Mouse (Mus musculus) midbrain, embryonic 13.5 days (tissue): ENCODE results near the gene Klhl29. TPM values are rescaled to one million over a fixed set of nuclear protein-coding genes. Genes with fewer than 3 reads are reported as not detected.

Source experiments
- ATAC-seq: fragments of 200-750 bp; cut with Nextera tagmentation; 2 replicates; pipeline ENCODE4 v1.8.0; 2017; ENCODE audit warnings: mild to moderate bottlenecking, moderate TSS enrichment, moderate library complexity
- H3K27ac ChIP-seq: fragments of 300-500 bp; sonication (generic); 2 replicates; pipeline ENCODE4 v1.5.1; 2015; ENCODE audit warnings: inconsistent platforms, mild to moderate bottlenecking, moderate library complexity
- H3K27me3 ChIP-seq: fragments of 300-500 bp; sonication (generic); 2 replicates; pipeline ENCODE4 v1.6.1; 2015; ENCODE audit warnings: mild to moderate bottlenecking, inconsistent platforms
- H3K36me3 ChIP-seq: fragments of 300-500 bp; sonication (generic); 2 replicates; pipeline ENCODE4 v1.6.1; 2015; ENCODE audit warnings: mild to moderate bottlenecking, inconsistent platforms
- H3K4me1 ChIP-seq: fragments of 300-500 bp; sonication (generic); replicated peaks from 2 replicates; pipeline ENCODE4 v1.6.1; 2015; ENCODE audit warnings: inconsistent platforms
- H3K4me2 ChIP-seq: fragments of 300-500 bp; sonication (generic); replicated peaks from 2 replicates; pipeline ENCODE4 v1.6.1; 2015; ENCODE audit warnings: moderate library complexity, mild to moderate bottlenecking, inconsistent platforms
- H3K4me3 ChIP-seq: fragments of 300-500 bp; sonication (generic); replicated peaks from 2 replicates; pipeline ENCODE4 v1.5.1; 2015; ENCODE audit warnings: mild to moderate bottlenecking, inconsistent platforms
- H3K9ac ChIP-seq: fragments of 300-500 bp; sonication (generic); replicated peaks from 2 replicates; pipeline ENCODE4 v1.6.1; 2015; ENCODE audit warnings: mild to moderate bottlenecking, inconsistent platforms
- H3K9me3 ChIP-seq: fragments of 300-500 bp; sonication (generic); 2 replicates; pipeline ENCODE4 v1.6.1; 2016; ENCODE audit warnings: mild to moderate bottlenecking, inconsistent platforms
- WGBS: fragments of 180-500 bp; shearing (Covaris S2); methylation state at CpG from one replicate; pipeline ENCODE4 v1.1.7; 2015; 5-methylcytosine and 5-hydroxymethylcytosine counted together
- polyA plus RNA-seq: library from polyadenylated mRNA; unstranded; fragments of >200 nt; fragmentation: Nextera tagmentation; extraction: Ambion mirVana; gene quantifications from 2 replicates; pipeline ENCODE4 v1.2.1, GENCODE M21; 2015

Gene Klhl29
- polyA plus RNA-seq, 1 experiment from 2014 or later: 4.0 TPM

- no peak overlapping the region for H3K4me2 ChIP-seq
- H3K27me3 ChIP-seq: no peaks in the 10 kb centered on the region
- H3K4me1 ChIP-seq: peaks cover 6% of the 10 kb centered on the region; the same call in 1 of the 2 replicates
- no peak overlapping the region for H3K4me3 ChIP-seq
- H3K9me3 ChIP-seq: no peaks in the 10 kb centered on the region
- no peak for ATAC-seq
- H3K36me3 ChIP-seq: no peaks in the 10 kb centered on the region
- no peak overlapping the region for H3K9ac ChIP-seq
- H3K27ac ChIP-seq: no peak overlapping the region
- WGBS: 99% methylated on average over 3 of the region's 3 CpGs
Observed at GRCm38 (mm10) chr12:5321017-5321416, 54.5 kb downstream of the Klhl29 start.

- no peak overlapping the region for H3K4me2 ChIP-seq
- ATAC-seq: no peak
- H3K36me3 ChIP-seq: no peaks in the 10 kb centered on the region
- no peaks in the 10 kb centered on the region for H3K9me3 ChIP-seq
- peaks cover 6% of the 10 kb centered on the region for H3K4me1 ChIP-seq
- no peaks in the 10 kb centered on the region for H3K27me3 ChIP-seq
- WGBS: 38% methylated on average over 12 of the region's 12 CpGs
- H3K27ac ChIP-seq: no peak overlapping the region
- no peak overlapping the region for H3K9ac ChIP-seq
- no peak overlapping the region for H3K4me3 ChIP-seq
Observed at GRCm38 (mm10) chr12:5319359-5319973, 56.0 kb downstream of the Klhl29 start.

DNA sequence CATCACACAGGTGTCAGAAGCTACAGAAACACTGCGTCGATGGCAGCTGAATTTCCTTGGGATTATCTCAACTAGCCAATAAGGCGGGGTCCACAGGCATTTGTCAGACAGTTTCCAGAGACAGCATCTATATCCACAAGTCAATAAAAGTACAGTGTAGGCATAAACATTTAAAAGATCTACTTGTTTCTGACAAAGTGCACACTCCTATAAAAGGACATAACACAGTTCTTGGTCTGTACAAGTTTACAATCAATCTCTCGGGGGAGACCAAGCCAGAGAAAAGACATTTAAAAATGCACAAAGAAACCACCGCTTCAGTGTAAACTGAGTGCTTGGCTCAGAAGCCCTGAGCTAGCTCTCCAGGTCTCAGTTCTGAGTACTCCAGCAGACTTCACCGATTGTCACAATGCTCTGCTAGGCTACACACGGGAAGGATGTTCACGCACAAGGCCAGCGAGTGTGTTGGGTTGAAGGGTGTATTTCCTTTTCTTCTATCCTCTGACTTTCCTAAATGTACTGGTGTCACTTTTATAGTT, 59.4 kb downstream of the Klhl29 start:
- WGBS: 91% methylated on average over 9 of the region's 9 CpGs

GRCm38 (mm10) chr12:5307923-5308322, 67.6 kb downstream of the Klhl29 start:
- ATAC-seq: no peak
- 94% methylated on average over 2 of the region's 2 CpGs for WGBS

More for the DNA sequence above, 59.4 kb downstream of the Klhl29 start:
- no peak overlapping the region for H3K4me2 ChIP-seq
- no peak overlapping the region for H3K4me3 ChIP-seq
- no peaks in the 10 kb centered on the region for H3K27me3 ChIP-seq
- H3K9ac ChIP-seq: no peak overlapping the region
- H3K4me1 ChIP-seq: peaks cover 10% of the 10 kb centered on the region
- no peak for ATAC-seq
- no peaks in the 10 kb centered on the region for H3K9me3 ChIP-seq
- H3K36me3 ChIP-seq: peaks cover 4% of the 10 kb centered on the region; the same call in 1 of the 2 replicates
- H3K27ac ChIP-seq: no peak overlapping the region

GRCm38 (mm10) chr12:5305466-5305865, 70.0 kb downstream of the Klhl29 start:
- Histone ChIP-seq H3K9me3 (no peaks in the 10 kb centered on the region), H3K36me3 (no peaks in the 10 kb centered on the region), H3K27ac (no peak overlapping the region), H3K4me1 (peaks cover 8% of the 10 kb centered on the region; the same call in 1 of the 2 replicates), H3K4me2 (no peak overlapping the region), H3K9ac (no peak overlapping the region), H3K27me3 (no peaks in the 10 kb centered on the region), H3K4me3 (no peak overlapping the region)
- 76% methylated on average over 1 of the region's 1 CpGs for WGBS
- no peak for ATAC-seq

More at GRCm38 (mm10) chr12:5307923-5308322, 67.6 kb downstream of the Klhl29 start:
- Histone ChIP-seq H3K9me3 (no peaks in the 10 kb centered on the region), H3K27me3 (no peaks in the 10 kb centered on the region), H3K4me3 (no peak overlapping the region), H3K9ac (no peak overlapping the region), H3K4me1 (peaks cover 4% of the 10 kb centered on the region; the same call in 1 of the 2 replicates), H3K4me2 (no peak overlapping the region), H3K36me3 (peaks cover 7% of the 10 kb centered on the region; the same call in 1 of the 2 replicates), H3K27ac (no peak overlapping the region)

GRCm38 (mm10) chr12:5303912-5304311, 71.6 kb downstream of the Klhl29 start:
- H3K36me3 ChIP-seq: no peaks in the 10 kb centered on the region
- H3K9me3 ChIP-seq: no peaks in the 10 kb centered on the region
- H3K4me1 ChIP-seq: peaks cover 8% of the 10 kb centered on the region; the same call in 1 of the 2 replicates
- no peak; the same call in 1 of the 2 replicates for ATAC-seq
- H3K4me2 ChIP-seq: no peak overlapping the region
- H3K9ac ChIP-seq: no peak overlapping the region
- WGBS: 90% methylated on average over 5 of the region's 5 CpGs
- no peak overlapping the region for H3K4me3 ChIP-seq
- H3K27ac ChIP-seq: no peak overlapping the region
- H3K27me3 ChIP-seq: no peaks in the 10 kb centered on the region

GRCm38 (mm10) chr12:5303100-5303499, 72.4 kb downstream of the Klhl29 start:
- Histone ChIP-seq H3K4me2 (no peak overlapping the region), H3K9me3 (no peaks in the 10 kb centered on the region), H3K4me1 (peaks cover 8% of the 10 kb centered on the region; the same call in 1 of the 2 replicates), H3K9ac (no peak overlapping the region), H3K4me3 (no peak overlapping the region), H3K27ac (no peak overlapping the region), H3K27me3 (no peaks in the 10 kb centered on the region), H3K36me3 (no peaks in the 10 kb centered on the region)
- WGBS: 75% methylated on average over 4 of the region's 4 CpGs
- ATAC-seq: peak; percentile 77

GRCm38 (mm10) chr12:5301841-5302240, 73.6 kb downstream of the Klhl29 start:
- no peak for ATAC-seq
- 75% methylated on average over 5 of the region's 5 CpGs for WGBS

DNA sequence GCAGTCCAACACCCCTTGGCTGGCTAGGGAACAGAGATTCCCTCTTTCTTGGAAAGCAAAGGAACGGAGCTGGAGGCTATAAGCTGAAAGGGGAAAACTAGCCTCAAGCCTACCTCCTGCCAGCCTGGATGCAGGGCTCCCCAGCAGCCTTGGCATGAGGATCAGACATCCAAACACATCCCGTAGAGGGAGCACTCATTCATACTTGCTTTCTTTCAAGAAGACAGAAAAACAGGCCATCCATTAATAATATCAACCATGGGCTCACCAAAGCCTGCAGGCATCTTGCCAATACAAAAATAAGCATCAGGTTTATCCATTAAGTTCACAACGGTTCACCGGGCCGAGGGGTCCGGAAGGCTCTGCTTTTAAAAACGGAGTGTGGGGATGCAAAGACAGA, 79.1 kb downstream of the Klhl29 start:
- Histone ChIP-seq H3K27ac (no peak overlapping the region), H3K27me3 (no peaks in the 10 kb centered on the region), H3K9me3 (no peaks in the 10 kb centered on the region), H3K4me2 (no peak overlapping the region), H3K36me3 (no peaks in the 10 kb centered on the region), H3K4me1 (peaks cover 3% of the 10 kb centered on the region; the same call in 1 of the 2 replicates), H3K4me3 (no peak overlapping the region), H3K9ac (no peak overlapping the region)
- ATAC-seq: no peak
- WGBS: 80% methylated on average over 7 of the region's 7 CpGs

More at GRCm38 (mm10) chr12:5301841-5302240, 73.6 kb downstream of the Klhl29 start:
- Histone ChIP-seq H3K27ac (no peak overlapping the region), H3K4me3 (no peak overlapping the region), H3K27me3 (no peaks in the 10 kb centered on the region), H3K9ac (no peak overlapping the region), H3K4me1 (peaks cover 8% of the 10 kb centered on the region), H3K9me3 (no peaks in the 10 kb centered on the region), H3K36me3 (no peaks in the 10 kb centered on the region), H3K4me2 (no peak overlapping the region)

GRCm38 (mm10) chr12:5292316-5292715, 83.2 kb downstream of the Klhl29 start:
- 87% methylated on average over 7 of the region's 7 CpGs for WGBS
- no peak for ATAC-seq

DNA sequence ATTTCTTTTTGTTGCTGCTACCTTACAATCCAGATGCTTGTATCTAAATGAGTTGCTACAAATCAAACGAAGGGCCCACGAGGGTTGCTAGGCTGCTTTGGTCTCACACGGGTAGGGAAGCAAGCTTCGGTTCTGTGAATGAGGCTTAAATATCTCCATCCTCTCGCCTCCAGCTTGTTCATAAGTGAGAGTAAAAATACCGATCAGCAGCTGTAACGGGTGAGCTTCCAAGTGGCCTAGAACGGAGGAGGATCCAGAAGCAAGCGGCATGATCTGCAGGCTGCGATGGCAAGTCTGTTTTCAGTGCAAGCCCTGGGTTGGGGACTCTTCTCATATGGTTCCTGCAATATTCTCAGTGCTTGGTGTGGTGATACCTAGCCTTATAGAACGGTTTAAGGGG, 89.9 kb downstream of the Klhl29 start:
- ATAC-seq: no peak
- H3K9me3 ChIP-seq: no peaks in the 10 kb centered on the region
- 80% methylated on average over 11 of the region's 11 CpGs for WGBS

More at GRCm38 (mm10) chr12:5292316-5292715, 83.2 kb downstream of the Klhl29 start:
- H3K4me2 ChIP-seq: no peak overlapping the region
- no peaks in the 10 kb centered on the region for H3K36me3 ChIP-seq
- no peak overlapping the region for H3K9ac ChIP-seq
- H3K4me1 ChIP-seq: no peaks in the 10 kb centered on the region; the same call in 1 of the 2 replicates
- no peak overlapping the region for H3K4me3 ChIP-seq
- no peaks in the 10 kb centered on the region for H3K9me3 ChIP-seq
- no peaks in the 10 kb centered on the region for H3K27me3 ChIP-seq
- H3K27ac ChIP-seq: no peak overlapping the region

DNA sequence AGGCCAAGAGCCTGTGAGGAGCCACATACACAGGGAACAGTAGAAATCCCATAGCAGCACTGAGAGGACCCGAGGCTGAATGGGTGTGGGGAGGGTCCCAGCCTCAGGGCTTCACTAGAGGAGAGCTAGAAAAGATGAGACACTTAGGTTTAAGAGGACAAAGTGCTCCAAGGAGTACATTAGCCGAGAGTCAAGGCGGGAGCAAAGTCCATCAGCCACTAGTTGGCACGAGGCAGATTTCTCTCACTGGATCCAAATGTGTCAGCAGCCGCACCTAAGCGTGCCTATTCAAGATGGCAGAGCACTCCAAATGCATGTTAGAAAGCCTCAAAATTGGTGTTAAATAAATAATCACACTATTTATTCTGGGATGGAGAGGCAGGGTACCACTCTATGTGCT, 90.5 kb downstream of the Klhl29 start:
- H3K9me3 ChIP-seq: no peaks in the 10 kb centered on the region
- no peak overlapping the region for H3K27ac ChIP-seq
- no peak for ATAC-seq
- no peak overlapping the region for H3K4me3 ChIP-seq
- peaks cover 25% of the 10 kb centered on the region for H3K4me1 ChIP-seq
- no peak overlapping the region for H3K4me2 ChIP-seq
- H3K9ac ChIP-seq: no peak overlapping the region
- WGBS: 88% methylated on average over 6 of the region's 6 CpGs
- no peaks in the 10 kb centered on the region for H3K27me3 ChIP-seq
- H3K36me3 ChIP-seq: no peaks in the 10 kb centered on the region

More for the DNA sequence above, 89.9 kb downstream of the Klhl29 start:
- Histone ChIP-seq H3K4me1 (peaks cover 22% of the 10 kb centered on the region; the same call in 1 of the 2 replicates), H3K9ac (no peak overlapping the region), H3K36me3 (no peaks in the 10 kb centered on the region), H3K4me2 (no peak overlapping the region), H3K27me3 (no peaks in the 10 kb centered on the region), H3K27ac (0 out of 2 replicates have a peak overlapping the region, but pooled peaks have one; percentile 17), H3K4me3 (no peak overlapping the region)
